ENCODE assay signal across 8 mouse cellular contexts in genomic region chr17:80206671-80207581, GRCm38 (mm10). TPM values are rescaled to one million over a fixed set of nuclear protein-coding genes. Genes with fewer than 3 reads are reported as not detected.
DNase-seq lines count a peak whose midpoint lies in the region; ATAC-seq and TF ChIP-seq lines count a peak whose summit lies in the region.

Gene Srsf7 (minus strand): TSS chr17:80207307.
Gene Ttc39d (plus strand): TSS chr17:80207460.

- H3K9me3 ChIP-seq in hindbrain, postnatal 0 days (ENCODE audit: low read length), result no peaks in the 10 kb centered on the region

- WGBS in hindbrain, postnatal 0 days, result under 1% methylated on average over 82 of the region's 95 CpGs

- peaks cover 20% of the 10 kb centered on the region for H3K36me3 ChIP-seq in hindbrain, postnatal 0 days (ENCODE audit: insufficient read depth, low read length)

- peak; percentile 88 for ATAC-seq in common myeloid progenitor, adult 5-6 weeks (replicated peaks; ENCODE audit: low read depth, poor library complexity, severe bottlenecking)
- peak; percentile 95 for ATAC-seq in hindbrain, postnatal 0 days
- peak; percentile 83 for ATAC-seq in megakaryocyte, adult 5-6 weeks (ENCODE audit: poor library complexity, severe bottlenecking)

- intact Hi-C loops in gastrocnemius, adult 2 months (cut with DNase I), result loop anchor here (5.0 kb wide), 1 partner anchor 275 kb away; the partner anchor contains the start of gene Sos1
- intact Hi-C loops in left cerebral cortex, adult 2 months (cut with DNase I), result loop anchor here (5.0 to 10.0 kb wide), 2 partner anchors 310 to 852 kb away; partner anchors contain the start of genes Atl2 and Cdc42ep3

- H3K4me1 ChIP-seq in hindbrain, postnatal 0 days (ENCODE audit: insufficient read depth, low read length), result 0 out of 2 replicates have a peak, but pooled peaks cover 3% of the 10 kb centered on the region

- H3K9ac ChIP-seq in hindbrain, postnatal 0 days (replicated peaks; ENCODE audit: low read length), result peak within 1 kb of the TSS; percentile 99

- TF ChIP-seq CTCF in gastrocnemius, adult 2 months (IDR thresholded peaks at IDR 0.05), result no peak
- TF ChIP-seq CTCF in hindbrain, postnatal 0 days (IDR thresholded peaks at IDR 0.05; ENCODE audit: low read depth), result no peak
- no peak for TF ChIP-seq CTCF in left cerebral cortex, adult 2 months (IDR thresholded peaks at IDR 0.05)

- peak within 1 kb of the TSS; percentile 96 for H3K27ac ChIP-seq in gastrocnemius, adult 2 months
- peak within 1 kb of the TSS; percentile 100 for H3K27ac ChIP-seq in hindbrain, postnatal 0 days
- peak within 1 kb of the TSS; percentile 99 for H3K27ac ChIP-seq in left cerebral cortex, adult 2 months

- H3K27me3 ChIP-seq in hindbrain, postnatal 0 days (ENCODE audit: insufficient read depth, low read length), result no peaks in the 10 kb centered on the region

- peak within 1 kb of the TSS; percentile 90 for H3K4me3 ChIP-seq in gastrocnemius, adult 2 months
- peak within 1 kb of the TSS; percentile 99 for H3K4me3 ChIP-seq in hindbrain, postnatal 0 days (ENCODE audit: low read length)
- peak within 1 kb of the TSS; percentile 87 for H3K4me3 ChIP-seq in left cerebral cortex, adult 2 months

- H3K4me2 ChIP-seq in hindbrain, postnatal 0 days (ENCODE audit: low read depth, low read length), result peak within 1 kb of the TSS; percentile 73

- peak; percentile 96 for DNase-seq in ZHBTc4 (ENCODE audit: low read depth, low spot score)
- peak; percentile 98 for DNase-seq in gastrocnemius, adult 2 months
- DNase-seq in hindbrain, postnatal 0 days (ENCODE audit: low spot score), result peak; percentile 100
- peak; percentile 98 for DNase-seq in left cerebral cortex, adult 2 months (ENCODE audit: extremely low spot score in 1 of 2, low spot score in 2 of 2)
- peak; percentile 98 to 99 for DNase-seq in right cerebral cortex, adult 2 months (ENCODE audit: low spot score in 2 of 2)
- peak; percentile 98 for DNase-seq in urinary bladder, postnatal 14 days (ENCODE audit: low spot score)

RNA-seq across cellular contexts. Expression of gene Srsf7, which starts in this region (rescaled TPM):
- 493 and 496 TPM in 2 replicates for total RNA-seq in common myeloid progenitor, adult 5-6 weeks (2017)
- 10 to 100 TPM; 29.3 to 32.9 TPM for total RNA-seq in gastrocnemius, adult 2 months (2021)
- 111 and 129 TPM in 2 replicates for total RNA-seq in hindbrain, postnatal 0 days (2014; rRNA removed)
- polyA plus RNA-seq in hindbrain, postnatal 0 days (2015; fragmentation: Nextera tagmentation; extraction: Ambion mirVana), result 227 and 240 TPM in 2 replicates
- 100 to 1,000 TPM; 103 to 115 TPM for total RNA-seq in left cerebral cortex, adult 2 months (2021)
- total RNA-seq in megakaryocyte, adult 5-6 weeks (2015), result 288 and 324 TPM in 2 replicates
- 271 and 290 TPM in 2 replicates for total RNA-seq in megakaryocyte, adult 5-6 weeks (2017)

RNA-seq across cellular contexts. Expression of gene Ttc39d, which starts in this region (rescaled TPM):
- total RNA-seq in common myeloid progenitor, adult 5-6 weeks (2017), result not detected in 2 replicates
- not detected for total RNA-seq in gastrocnemius, adult 2 months (2021)
- total RNA-seq in hindbrain, postnatal 0 days (2014; rRNA removed), result not detected in 2 replicates
- polyA plus RNA-seq in hindbrain, postnatal 0 days (2015; fragmentation: Nextera tagmentation; extraction: Ambion mirVana), result 0.09 TPM in 1 of 2 replicates, not detected in the other
- under 1 TPM in 1 of 2 experiments, not detected in 1; 0.18 TPM for total RNA-seq in left cerebral cortex, adult 2 months (2021)
- total RNA-seq in megakaryocyte, adult 5-6 weeks (2015), result not detected in 2 replicates
- total RNA-seq in megakaryocyte, adult 5-6 weeks (2017), result 0.15 TPM in 1 of 2 replicates, not detected in the other

Comparison
In these comparisons a context has a peak if more than half of its experiments do, and no peak if none do; other contexts are left out.
1. Peak in every context shown above with its lines: DNase-seq, ATAC-seq, H3K4me3 ChIP-seq and H3K27ac ChIP-seq.